Mouse (Mus musculus): ENCODE data around the gene Pdzrn4.

- TF ChIP-seq POLR2A (IDR thresholded peaks at IDR 0.05; ENCODE audit: low read depth, low read length) = no peak
- no peak for TF ChIP-seq CTCF (IDR thresholded peaks at IDR 0.05; ENCODE audit: extremely low read depth, insufficient read length, insufficient replicate concordance, low read depth, low read length)
Measured at GRCm38 (mm10) chr15:92449112-92449511, 52.4 kb downstream of the Pdzrn4 start.

Data from small intestine, adult 2 months (tissue).